Mouse (Mus musculus) liver, embryonic 12.5 days (tissue): ENCODE data around the gene Izumo1. TPM values are rescaled to one million over a fixed set of nuclear protein-coding genes. Genes with fewer than 3 reads are reported as not detected.
A peak's percentile ranks its signal among the peaks of the same experiment; 100 is the strongest.
"Not testable (repeated sequence)": the region's sequence is repeated elsewhere in the genome, so short reads cannot be mapped to it uniquely, and the experiment has no call there.

ENCODE experiments used
- ATAC-seq: fragments of 200-750 bp; cut with Nextera tagmentation; 2 replicates; pipeline ENCODE4 v1.8.0; 2017; ENCODE audit warnings: moderate number of reproducible peaks, mild to moderate bottlenecking, moderate library complexity
- H3K27ac ChIP-seq: fragments of 300-500 bp; sonication (generic); 2 replicates; pipeline ENCODE4 v1.5.1; 2016; ENCODE audit warnings: mild to moderate bottlenecking
- H3K27me3 ChIP-seq: fragments of 300-500 bp; sonication (generic); replicated peaks from 2 replicates; pipeline ENCODE4 v1.6.1; 2016; ENCODE audit warnings: mild to moderate bottlenecking, moderate library complexity
- H3K36me3 ChIP-seq: fragments of 300-500 bp; sonication (generic); 2 replicates; pipeline ENCODE4 v1.6.1; 2016; ENCODE audit warnings: mild to moderate bottlenecking, moderate library complexity
- H3K4me1 ChIP-seq: fragments of 300-500 bp; sonication (generic); 2 replicates; pipeline ENCODE4 v1.6.1; 2016
- H3K4me2 ChIP-seq: fragments of 300-500 bp; sonication (generic); 2 replicates; pipeline ENCODE4 v1.6.1; 2016; ENCODE audit warnings: mild to moderate bottlenecking, moderate library complexity
- H3K4me3 ChIP-seq: fragments of 300-500 bp; sonication (generic); 2 replicates; pipeline ENCODE4 v1.5.1; 2016; ENCODE audit warnings: mild to moderate bottlenecking, moderate library complexity
- H3K9ac ChIP-seq: fragments of 300-500 bp; sonication (generic); 2 replicates; pipeline ENCODE4 v1.6.1; 2016; ENCODE audit warnings: mild to moderate bottlenecking, moderate library complexity
- H3K9me3 ChIP-seq: fragments of 300-500 bp; sonication (generic); replicated peaks from 2 replicates; pipeline ENCODE4 v1.6.1; 2016; ENCODE audit warnings: mild to moderate bottlenecking, moderate library complexity
- WGBS: fragments of 180-500 bp; shearing (Covaris S2); methylation state at CpG from one replicate; pipeline ENCODE4 v1.1.7; 2016; ENCODE audit not compliant: insufficient replicate concordance; 5-methylcytosine and 5-hydroxymethylcytosine counted together
- polyA plus RNA-seq: library from polyadenylated mRNA; unstranded; fragments of >200 nt; fragmentation: Nextera tagmentation; extraction: Ambion mirVana; gene quantifications from 2 replicates; pipeline ENCODE4 v1.2.1, GENCODE M21; 2016

Gene Izumo1
- polyA plus RNA-seq, 1 experiment from 2014 or later, result 0.20 TPM

DNA sequence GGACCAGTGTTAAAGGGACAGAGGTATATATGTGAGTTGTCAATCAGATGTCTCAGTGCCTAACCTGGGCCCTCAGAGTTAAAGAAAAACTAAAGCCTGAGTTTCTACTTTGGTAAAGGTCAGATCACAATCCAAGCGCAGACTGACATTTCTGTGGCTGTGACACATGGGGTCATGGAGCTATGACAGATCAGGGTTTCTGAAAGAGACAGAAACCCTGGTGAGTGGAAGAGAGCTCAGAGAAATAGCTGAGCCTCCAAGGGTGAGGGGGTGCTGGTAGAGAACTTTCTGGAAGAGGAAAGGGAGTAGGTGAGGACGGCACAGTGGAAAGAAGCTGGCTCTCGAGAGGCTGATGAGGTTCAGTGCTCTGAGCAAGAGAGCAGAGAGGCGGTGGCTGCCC, 25.1 kb downstream of the Izumo1 start:
- peaks cover 22% of the 10 kb centered on the region for H3K4me1 ChIP-seq

DNA sequence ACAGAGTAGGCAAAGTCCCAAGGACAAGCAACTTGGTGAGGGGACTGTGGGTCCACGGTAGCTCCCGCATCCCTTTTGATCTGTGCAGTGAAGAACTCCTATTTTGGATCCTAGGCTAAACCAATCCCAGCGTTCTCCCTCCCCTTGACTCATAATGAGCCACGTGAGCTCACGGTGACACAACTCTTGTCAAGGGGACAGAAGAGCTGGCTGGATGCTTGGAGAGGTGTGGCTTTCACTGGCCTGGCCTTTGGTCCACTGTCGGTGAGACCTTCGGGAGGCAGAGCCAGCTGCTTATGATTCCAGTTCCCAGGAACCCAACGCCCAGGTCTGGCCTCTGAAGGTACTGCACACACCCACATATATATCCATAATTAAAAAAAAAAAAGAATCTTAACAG, 27.7 kb downstream of the Izumo1 start:
- H3K36me3 ChIP-seq, result no peaks in the 10 kb centered on the region
- H3K27me3 ChIP-seq, result peaks cover 16% of the 10 kb centered on the region
- H3K9ac ChIP-seq, result no peak overlapping the region
- no peak overlapping the region for H3K4me3 ChIP-seq
- H3K27ac ChIP-seq, result no peak overlapping the region
- no peak for ATAC-seq
- 66% methylated on average over 8 of the region's 8 CpGs for WGBS
- H3K4me2 ChIP-seq, result no peak overlapping the region
- no peaks in the 10 kb centered on the region; the same call in 1 of the 2 replicates for H3K4me1 ChIP-seq
- H3K9me3 ChIP-seq, result no peaks in the 10 kb centered on the region

More for the DNA sequence above, 25.1 kb downstream of the Izumo1 start:
- H3K9me3 ChIP-seq, result no peaks in the 10 kb centered on the region
- no peak overlapping the region for H3K4me2 ChIP-seq
- no peaks in the 10 kb centered on the region for H3K36me3 ChIP-seq
- no peak overlapping the region for H3K9ac ChIP-seq
- H3K4me3 ChIP-seq, result no peak overlapping the region
- peaks cover 27% of the 10 kb centered on the region for H3K27me3 ChIP-seq
- H3K27ac ChIP-seq, result no peak overlapping the region
- ATAC-seq, result no peak
- 60% methylated on average over 4 of the region's 4 CpGs for WGBS

DNA sequence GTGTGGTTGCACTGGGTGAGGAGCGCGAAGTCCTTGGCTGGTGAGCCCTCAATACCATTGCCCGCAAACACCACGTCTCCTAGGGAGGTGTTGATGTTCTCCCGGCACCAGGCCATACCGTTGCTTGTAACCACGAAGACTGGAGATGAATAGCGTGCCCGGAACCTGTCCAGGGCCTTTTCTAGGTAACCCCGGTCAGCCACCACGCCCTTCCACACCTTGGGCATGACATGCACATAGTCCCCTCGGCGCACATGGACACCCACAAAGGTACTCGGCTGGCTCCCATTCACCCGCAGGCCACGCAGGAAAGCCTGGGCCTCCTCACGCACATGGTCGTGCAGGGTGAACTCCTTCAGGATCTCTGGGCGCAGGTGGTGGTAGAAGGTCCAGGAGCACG, 28.9 kb downstream of the Izumo1 start:
- H3K4me3 ChIP-seq, ATAC-seq, H3K4me1 ChIP-seq, H3K9me3 ChIP-seq, H3K27me3 ChIP-seq, H3K36me3 ChIP-seq, H3K27ac ChIP-seq, H3K4me2 ChIP-seq, H3K9ac ChIP-seq: not testable (repeated sequence)
- WGBS, result 82% methylated on average over 20 of the region's 20 CpGs

DNA sequence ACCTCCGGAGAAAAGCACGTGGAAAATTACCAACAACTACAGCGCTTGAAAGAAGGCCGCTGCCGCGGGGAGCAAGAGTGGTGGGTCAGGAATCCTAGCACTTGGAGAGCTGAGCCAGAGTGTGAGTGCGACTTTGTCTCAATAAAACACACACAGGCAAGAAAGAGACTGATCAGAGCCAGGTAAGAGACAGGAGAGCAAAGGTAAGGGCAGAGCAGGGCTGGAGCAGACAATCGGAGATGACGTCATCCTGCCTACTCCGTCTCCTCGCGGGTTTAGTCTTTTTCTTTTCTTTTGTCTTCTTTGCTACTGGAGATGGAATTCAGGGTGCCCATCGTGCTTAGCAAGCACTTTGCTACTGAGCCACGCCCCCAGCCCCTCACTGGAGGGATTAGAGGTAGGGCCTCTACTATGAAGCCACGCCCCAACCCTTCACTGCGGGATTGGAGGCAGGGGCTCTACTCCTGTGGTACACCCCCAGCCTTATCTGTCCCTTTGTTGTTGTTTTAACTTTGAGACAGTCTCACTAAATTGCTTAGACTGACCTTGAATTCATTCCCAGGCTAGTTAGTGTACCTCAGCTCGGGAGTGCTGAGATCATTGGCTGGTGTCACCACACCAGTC, 32.9 kb downstream of the Izumo1 start:
- no peak for ATAC-seq
- no peaks in the 10 kb centered on the region; the same call in 1 of the 2 replicates for H3K27me3 ChIP-seq
- WGBS, result 37% methylated on average over 17 of the region's 17 CpGs
- H3K9me3 ChIP-seq, result no peaks in the 10 kb centered on the region
- H3K4me1 ChIP-seq, result peaks cover 5% of the 10 kb centered on the region
- no peak overlapping the region for H3K27ac ChIP-seq
- H3K4me3 ChIP-seq, result 0 out of 2 replicates have a peak overlapping the region, but pooled peaks have one; percentile 19
- peak overlapping the region; percentile 52 for H3K4me2 ChIP-seq
- no peaks in the 10 kb centered on the region for H3K36me3 ChIP-seq
- H3K9ac ChIP-seq, result no peak overlapping the region

DNA sequence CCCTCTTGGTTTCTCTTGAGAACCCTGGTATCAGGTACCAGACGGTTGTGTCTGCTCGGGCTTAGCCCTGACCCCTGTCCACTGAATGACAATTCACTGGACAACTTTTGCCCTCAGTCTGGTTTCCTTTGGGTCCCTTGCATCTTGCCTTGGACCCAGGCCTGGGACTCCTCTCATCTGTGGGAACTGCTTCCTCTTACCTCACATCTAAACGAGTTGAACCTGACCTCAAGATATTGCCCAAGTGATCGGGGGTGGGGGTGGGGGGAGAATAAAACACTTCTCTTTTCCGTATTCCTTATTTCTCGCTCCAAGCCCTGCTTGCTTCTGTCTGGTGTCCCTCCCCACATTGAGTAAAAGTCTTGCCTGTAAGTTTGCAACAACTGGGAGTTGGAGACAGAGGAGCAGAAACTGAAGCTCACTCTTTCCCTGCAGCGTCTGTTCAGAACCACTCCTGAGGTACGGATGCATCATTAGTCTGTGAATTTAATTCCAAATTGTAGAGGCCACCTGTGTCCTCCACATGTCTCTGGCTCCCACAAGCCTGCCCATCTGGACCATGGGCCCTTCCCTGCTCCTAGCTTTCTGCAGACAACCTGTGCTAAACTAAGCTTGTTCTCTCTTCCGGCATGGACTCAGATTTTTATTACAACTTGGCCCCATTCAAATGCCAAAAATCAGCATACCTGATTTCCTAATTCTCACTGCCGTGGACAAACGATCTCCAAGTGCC, 39.3 kb downstream of the Izumo1 start:
- Histone ChIP-seq H3K9me3 (no peaks in the 10 kb centered on the region), H3K9ac (no peak overlapping the region), H3K4me1 (peaks cover 17% of the 10 kb centered on the region; the same call in 1 of the 2 replicates), H3K4me3 (no peak overlapping the region), H3K27me3 (peaks cover 17% of the 10 kb centered on the region), H3K27ac (no peak overlapping the region), H3K36me3 (no peaks in the 10 kb centered on the region), H3K4me2 (no peak overlapping the region)
- no peak for ATAC-seq
- 56% methylated on average over 11 of the region's 11 CpGs for WGBS

DNA sequence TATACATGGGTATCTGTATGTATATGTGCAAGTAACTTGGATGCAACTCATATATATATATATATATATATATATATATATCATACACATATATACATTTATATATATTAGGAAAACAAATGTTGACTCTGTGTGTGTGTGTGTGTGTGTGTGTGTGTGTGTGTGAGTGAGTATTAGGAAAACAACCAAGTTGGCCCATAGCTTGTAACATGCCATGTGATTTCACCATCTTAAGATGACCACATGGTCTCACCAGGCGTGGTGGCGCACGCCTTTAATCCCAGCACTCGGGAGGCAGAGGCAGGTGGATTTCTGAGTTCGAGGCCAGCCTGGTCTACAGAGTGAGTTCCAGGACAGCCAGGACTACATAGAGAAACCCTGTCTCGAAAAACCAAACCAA, 40.1 kb downstream of the Izumo1 start:
- not testable (repeated sequence) for ATAC-seq, H3K9me3 ChIP-seq, H3K27ac ChIP-seq, H3K4me2 ChIP-seq, H3K9ac ChIP-seq, H3K36me3 ChIP-seq, H3K4me3 ChIP-seq
- H3K4me1 ChIP-seq, result peaks cover 18% of the 10 kb centered on the region; the same call in 1 of the 2 replicates
- peaks cover 19% of the 10 kb centered on the region for H3K27me3 ChIP-seq
- WGBS, result 78% methylated on average over 6 of the region's 6 CpGs

DNA sequence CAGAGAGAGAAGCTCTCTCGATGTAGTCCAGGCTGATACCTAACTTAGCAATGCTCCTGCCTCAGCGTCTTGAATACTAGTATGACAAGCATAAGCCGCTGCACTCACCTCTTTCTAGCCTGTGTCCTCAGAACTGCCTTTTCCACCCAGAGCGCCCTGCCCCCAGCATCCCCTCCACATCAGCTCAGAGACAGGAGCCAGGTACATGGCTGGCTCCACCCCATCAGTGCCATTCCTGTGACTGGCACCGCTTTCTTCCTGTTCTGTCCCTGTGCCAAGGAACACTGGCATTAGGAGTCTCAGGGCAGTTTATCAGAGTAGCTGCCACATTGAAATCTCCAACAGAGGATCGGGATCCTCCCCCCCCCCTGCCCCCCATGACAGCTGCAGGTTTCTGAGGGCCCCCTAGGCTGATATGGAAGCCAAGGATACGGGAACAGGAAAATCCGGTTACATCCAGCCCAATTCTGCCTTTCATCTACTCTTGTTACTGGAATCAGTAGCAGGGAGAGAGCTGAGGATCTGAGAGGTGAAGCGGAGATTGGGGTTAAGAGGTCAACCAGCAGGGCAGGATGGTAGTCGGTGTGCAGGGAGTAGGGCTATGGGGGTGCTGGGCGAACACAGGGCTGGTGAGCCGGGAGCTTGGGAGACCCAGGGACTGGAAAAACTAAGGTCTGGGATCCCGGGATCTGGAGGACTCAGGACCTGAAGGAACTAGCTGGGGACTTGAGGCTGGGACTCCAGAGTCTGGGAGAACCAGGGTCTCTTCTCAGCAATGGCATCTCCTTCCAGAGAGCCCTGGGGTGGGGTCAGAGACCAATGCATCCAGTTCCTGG, 43.9 kb downstream of the Izumo1 start:
- Histone ChIP-seq H3K36me3 (no peaks in the 10 kb centered on the region), H3K4me1 (peaks cover 18% of the 10 kb centered on the region; the same call in 1 of the 2 replicates), H3K9ac (no peak overlapping the region; the same call in 1 of the 2 replicates), H3K27me3 (peaks cover 19% of the 10 kb centered on the region), H3K4me3 (no peak overlapping the region), H3K27ac (no peak overlapping the region), H3K4me2 (no peak overlapping the region), H3K9me3 (no peaks in the 10 kb centered on the region)
- 45% methylated on average over 13 of the region's 13 CpGs for WGBS
- ATAC-seq, result no peak

DNA sequence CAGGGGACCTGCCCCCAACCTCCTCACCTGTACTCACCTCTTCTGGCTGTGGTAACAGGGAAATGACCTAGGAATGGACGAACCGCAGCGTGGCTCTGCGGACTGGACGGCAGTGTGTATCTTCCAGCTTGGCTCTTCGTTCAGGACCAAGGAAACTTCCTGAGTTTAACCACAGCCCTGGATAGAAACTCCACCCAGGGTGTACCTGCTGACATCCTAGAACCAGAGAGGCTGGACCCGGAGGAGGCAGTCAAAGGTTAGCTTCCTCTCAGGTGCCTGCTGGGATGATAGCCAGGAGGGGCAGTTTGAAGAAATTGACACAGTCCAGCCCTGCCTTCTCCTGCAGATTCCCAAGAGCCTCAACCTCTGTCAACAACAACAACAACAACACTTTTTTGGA, 44.5 kb downstream of the Izumo1 start, which contains the start of gene Fut2:
Gene Fut2, minus strand, starts transcription at position 234 of the 400 bp plus-strand sequence.
- ATAC-seq, result no peak
- Histone ChIP-seq H3K27ac (no peak within 1 kb of the TSS), H3K4me2 (no peak within 1 kb of the TSS)

DNA sequence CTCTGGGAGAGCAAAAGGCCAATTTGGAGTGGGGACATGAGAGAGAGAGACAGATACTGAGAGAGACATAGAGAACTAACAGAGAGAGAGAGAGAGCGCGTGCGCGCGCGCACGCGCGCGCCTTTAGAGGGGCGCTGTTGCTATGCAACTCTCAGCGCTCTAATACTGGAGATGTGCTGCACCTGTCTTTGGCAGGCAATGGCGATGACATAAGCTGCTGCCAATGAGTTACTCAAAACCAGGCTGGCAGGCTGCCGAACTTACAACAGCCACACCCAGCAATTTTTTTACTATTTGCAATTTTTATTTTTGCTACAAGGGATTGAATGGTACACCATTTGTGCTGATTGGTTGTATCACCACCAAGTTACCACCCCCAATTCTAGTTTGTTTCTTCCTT, 46.1 kb downstream of the Izumo1 start:
- H3K27me3 ChIP-seq, result peaks cover 22% of the 10 kb centered on the region
- H3K4me2 ChIP-seq, result no peak overlapping the region
- ATAC-seq, result no peak
- H3K36me3 ChIP-seq, result no peaks in the 10 kb centered on the region
- H3K4me3 ChIP-seq, result no peak overlapping the region
- H3K27ac ChIP-seq, result no peak overlapping the region
- H3K9me3 ChIP-seq, result no peaks in the 10 kb centered on the region
- WGBS, result 78% methylated on average over 14 of the region's 14 CpGs
- H3K9ac ChIP-seq, result no peak overlapping the region
- H3K4me1 ChIP-seq, result peaks cover 18% of the 10 kb centered on the region; the same call in 1 of the 2 replicates

More for the DNA sequence above, 44.5 kb downstream of the Izumo1 start, which contains the start of gene Fut2:
- Histone ChIP-seq H3K9me3 (no peaks in the 10 kb centered on the region), H3K4me1 (peaks cover 18% of the 10 kb centered on the region; the same call in 1 of the 2 replicates), H3K4me3 (no peak within 1 kb of the TSS), H3K9ac (no peak within 1 kb of the TSS; the same call in 1 of the 2 replicates), H3K36me3 (no peaks in the 10 kb centered on the region), H3K27me3 (peaks cover 19% of the 10 kb centered on the region)
- WGBS, result 67% methylated on average over 7 of the region's 7 CpGs

DNA sequence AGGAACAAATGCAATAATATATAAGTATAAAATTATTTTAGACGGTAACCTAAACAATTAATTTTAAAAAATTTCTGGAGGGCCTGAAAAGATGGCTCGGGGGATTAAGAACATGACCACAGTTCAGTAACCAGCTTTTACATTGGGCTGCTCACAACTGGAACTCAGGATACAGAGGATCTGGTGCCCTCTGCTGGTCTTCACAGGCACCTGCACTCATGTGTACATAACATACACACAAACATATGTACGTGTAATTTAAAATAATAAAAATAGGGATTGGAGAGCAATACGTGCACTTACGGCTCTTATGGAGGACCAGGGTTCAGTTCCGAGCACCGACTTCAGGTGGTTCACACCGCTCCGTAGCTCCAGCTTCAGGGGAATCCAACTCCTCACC, 47.3 kb downstream of the Izumo1 start:
- H3K4me2 ChIP-seq, result no peak overlapping the region
- H3K9ac ChIP-seq, result no peak overlapping the region
- 82% methylated on average over 9 of the region's 9 CpGs for WGBS
- H3K36me3 ChIP-seq, result no peaks in the 10 kb centered on the region
- no peak for ATAC-seq
- no peak overlapping the region for H3K4me3 ChIP-seq
- H3K4me1 ChIP-seq, result peaks cover 18% of the 10 kb centered on the region; the same call in 1 of the 2 replicates
- no peak overlapping the region for H3K27ac ChIP-seq
- H3K9me3 ChIP-seq, result no peaks in the 10 kb centered on the region
- peaks cover 19% of the 10 kb centered on the region for H3K27me3 ChIP-seq

DNA sequence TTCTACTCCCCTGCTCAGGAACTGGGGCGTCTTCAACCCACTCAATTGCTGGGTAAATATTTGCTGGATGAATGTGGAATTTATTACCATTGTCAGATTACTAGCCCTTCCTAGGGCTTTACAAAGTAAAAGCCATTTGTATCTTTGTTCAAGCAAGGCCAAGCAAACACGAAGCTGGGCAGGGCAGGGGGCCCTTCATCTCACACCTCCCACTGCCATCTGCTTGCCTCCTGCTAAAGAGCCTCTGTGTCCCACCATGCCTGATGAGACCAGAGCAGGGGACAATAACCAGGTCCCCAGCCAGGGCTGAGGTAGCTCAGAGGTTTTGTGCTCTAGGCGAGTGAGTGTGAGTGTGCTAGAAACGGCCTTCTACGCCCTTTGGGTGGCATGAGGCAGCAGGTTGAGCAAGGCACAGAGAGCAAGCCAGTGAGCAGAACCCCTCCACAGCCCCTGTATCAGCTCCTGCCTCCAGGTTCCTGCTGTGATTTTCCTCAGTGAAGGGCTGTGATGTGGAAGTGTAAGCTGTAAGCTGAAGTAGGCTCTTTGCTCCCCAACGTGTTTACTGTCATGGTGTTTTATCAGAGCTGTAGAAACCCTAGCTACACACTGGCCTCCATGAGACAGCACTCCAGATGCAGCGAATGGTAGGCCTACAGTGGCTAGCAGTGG, 56.1 kb downstream of the Izumo1 start:
- Histone ChIP-seq H3K4me3 (no peak overlapping the region), H3K4me2 (no peak overlapping the region), H3K9ac (no peak overlapping the region), H3K27ac (no peak overlapping the region), H3K9me3 (no peaks in the 10 kb centered on the region), H3K27me3 (0 out of 2 replicates have a peak, but pooled peaks cover 7% of the 10 kb centered on the region), H3K36me3 (no peaks in the 10 kb centered on the region), H3K4me1 (peaks cover 20% of the 10 kb centered on the region)
- WGBS, result 62% methylated on average over 7 of the region's 7 CpGs
- ATAC-seq, result no peak
